Mouse (Mus musculus) layer of hippocampus, postnatal 36 days (tissue): ENCODE data around the gene Taf6l. TPM values are rescaled to one million over a fixed set of nuclear protein-coding genes. Genes with fewer than 3 reads are reported as not detected.

Source experiments
- DNase-seq, 2 experiments: peaks; one replicate each; pipeline ENCODE4 v3.0.0; 2022
- total RNA-seq, 2 experiments: library from RNA; stranded (reverse); gene quantifications; 2 replicates each; pipeline ENCODE4 v1.2.3; 2021

The Taf6l gene
- 10 to 100 TPM; 12.2 to 13.8 TPM for total RNA-seq

GRCm38 (mm10) chr19:8786008-8786781 is at the start of gene Taf6l:
TSS of gene Taf6l (minus strand) at chr19:8786417.
- DNase-seq: peak; percentile 85 to 89

GRCm38 (mm10) chr19:8832971-8833370 is 46.8 kb upstream of the Taf6l start:
- peak in 1 of 2 experiments; percentile 28 for DNase-seq

- no peak for DNase-seq
Observed at GRCm38 (mm10) chr19:8831262-8831661, 45.0 kb upstream of the Taf6l start.

- peak; percentile 43 to 49 for DNase-seq
Observed at GRCm38 (mm10) chr19:8830664-8831063, 44.4 kb upstream of the Taf6l start.

- DNase-seq: no peak
Observed at GRCm38 (mm10) chr19:8829660-8830059, 43.4 kb upstream of the Taf6l start, which contains the start of gene AC129217.1. TSS of gene AC129217.1 (plus strand) at chr19:8829773.

GRCm38 (mm10) chr19:8822696-8823095 is 36.5 kb upstream of the Taf6l start:
- DNase-seq: no peak

- no peak for DNase-seq
Observed at GRCm38 (mm10) chr19:8821146-8821545, 34.9 kb upstream of the Taf6l start.

GRCm38 (mm10) chr19:8820424-8820956 is 34.3 kb upstream of the Taf6l start:
- no peak for DNase-seq

- DNase-seq: peak; percentile 99
Observed at GRCm38 (mm10) chr19:8819596-8820423, 33.6 kb upstream of the Taf6l start, which contains the start of gene Hnrnpul2. TSS of gene Hnrnpul2 (plus strand) at chr19:8820010.

- DNase-seq: peak; percentile 95 to 97
Observed at GRCm38 (mm10) chr19:8818801-8819595, 32.8 kb upstream of the Taf6l start, which contains the start of gene Ttc9c. TSS of gene Ttc9c (minus strand) at chr19:8819333.

GRCm38 (mm10) chr19:8818301-8818798 is 32.1 kb upstream of the Taf6l start:
- DNase-seq: no peak

GRCm38 (mm10) chr19:8817001-8817400 is 30.8 kb upstream of the Taf6l start:
- DNase-seq: no peak

- no peak for DNase-seq
Observed at GRCm38 (mm10) chr19:8815812-8816211, 29.6 kb upstream of the Taf6l start.

GRCm38 (mm10) chr19:8806810-8807209 is 20.6 kb upstream of the Taf6l start:
- DNase-seq: no peak

GRCm38 (mm10) chr19:8803879-8804660 is 17.9 kb upstream of the Taf6l start:
- no peak for DNase-seq

GRCm38 (mm10) chr19:8803204-8803780 is 17.1 kb upstream of the Taf6l start:
- no peak for DNase-seq

GRCm38 (mm10) chr19:8802130-8802821 is 16.1 kb upstream of the Taf6l start, which contains the start of gene Zbtb3:
TSS of gene Zbtb3 (plus strand) at chr19:8802555.
- peak; percentile 93 to 95 for DNase-seq

GRCm38 (mm10) chr19:8798947-8799315 is 12.7 kb upstream of the Taf6l start:
- DNase-seq: no peak

- peak; percentile 86 to 90 for DNase-seq
Observed at GRCm38 (mm10) chr19:8798264-8798946, 12.2 kb upstream of the Taf6l start, which contains the start of gene Polr2g. TSS of gene Polr2g (minus strand) at chr19:8798577.
